Mouse (Mus musculus): Measurements from ENCODE around the gene Tiam1.

GRCm38 (mm10) chr16:89841894-89842293 lies 301.7 kb downstream of the Tiam1 start:
- TF ChIP-seq CTCF (IDR thresholded peaks at IDR 0.05; ENCODE audit: extremely low read depth, insufficient read length, insufficient replicate concordance, low read depth, low read length) (no peak), POLR2A (IDR thresholded peaks at IDR 0.05; ENCODE audit: low read depth, low read length) (no peak)

Measured in small intestine, adult 2 months (tissue).